ENCODE assay signal across 11 mouse cellular contexts in the genomic region with DNA sequence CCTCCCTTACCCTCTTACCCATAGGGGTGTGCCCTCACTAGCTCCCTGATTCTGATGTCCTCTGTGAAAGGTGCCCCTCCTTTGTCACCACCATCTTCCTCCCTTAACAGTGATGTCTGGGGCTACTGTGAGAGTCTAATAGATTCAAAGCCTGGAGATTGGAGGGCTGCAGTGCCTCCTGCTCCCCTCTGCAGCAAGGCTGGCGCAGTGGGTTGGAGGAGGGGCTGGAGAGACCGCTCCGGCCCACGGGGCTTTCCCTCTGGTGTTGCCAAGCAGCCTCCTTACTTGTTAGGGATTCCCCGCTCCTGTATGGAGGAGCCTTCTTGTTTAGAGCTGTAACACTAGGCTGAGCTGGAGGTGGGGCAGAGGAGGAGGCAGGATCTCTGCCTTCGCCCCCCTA. TPM values are rescaled to one million over a fixed set of nuclear protein-coding genes. Genes with fewer than 3 reads are reported as not detected.
A peak's percentile ranks its signal among the peaks of the same experiment; 100 is the strongest.
DNase-seq lines count a peak whose midpoint lies in the region; ATAC-seq and TF ChIP-seq lines count a peak whose summit lies in the region.
"Had no signal": no experiment of that assay in that cellular context is flagged by ENCODE, and none has a peak within 500 bp of the region (broad histone marks: within the 10 kb centered on the region; RNA-seq: fewer than 3 reads in every experiment).

No protein-coding gene starts in this region.

- no peaks in the 10 kb centered on the region for H3K9me3 ChIP-seq in hindbrain, postnatal 0 days (ENCODE audit: low read length)
- H3K9me3 ChIP-seq in liver, embryonic 12.5 days (replicated peaks) = no peaks in the 10 kb centered on the region
- H3K9me3 ChIP-seq: lung, embryonic 15.5 days had no signal

- H3K27me3 ChIP-seq in hindbrain, postnatal 0 days (ENCODE audit: insufficient read depth, low read length) = no peaks in the 10 kb centered on the region
- no peaks in the 10 kb centered on the region for H3K27me3 ChIP-seq in thymus, adult 2 months (ENCODE audit: control insufficient read depth, insufficient read depth, low read length)
- no peaks in the 10 kb centered on the region for H3K27me3 ChIP-seq in kidney, adult 2 months (replicated peaks; ENCODE audit: control insufficient read depth, insufficient read depth, low read length)
- peaks cover 17% of the 10 kb centered on the region; the same call in 1 of the 2 replicates for H3K27me3 ChIP-seq in liver, embryonic 12.5 days (replicated peaks)
- H3K27me3 ChIP-seq: lung, embryonic 15.5 days had no signal

- ATAC-seq in hindbrain, postnatal 0 days = peak; percentile 83
- ATAC-seq in liver, embryonic 12.5 days = no peak

- no peak overlapping the region for H3K27ac ChIP-seq in layer of hippocampus, adult 2 months
- peak overlapping the region; percentile 89 for H3K27ac ChIP-seq in hindbrain, postnatal 0 days
- no peak overlapping the region for H3K27ac ChIP-seq in thymus, adult 2 months (ENCODE audit: control insufficient read depth, insufficient read depth, low read length)
- H3K27ac ChIP-seq in kidney, adult 2 months (ENCODE audit: insufficient read depth, low read depth, low read length) = no peak overlapping the region
- no peak overlapping the region for H3K27ac ChIP-seq in liver, embryonic 12.5 days
- H3K27ac ChIP-seq: lung, embryonic 15.5 days had no signal

- peaks cover 43% of the 10 kb centered on the region for H3K4me1 ChIP-seq in hindbrain, postnatal 0 days (ENCODE audit: insufficient read depth, low read length)
- H3K4me1 ChIP-seq in thymus, adult 2 months (replicated peaks; ENCODE audit: control insufficient read depth, insufficient read depth, low read length) = no peaks in the 10 kb centered on the region
- no peaks in the 10 kb centered on the region for H3K4me1 ChIP-seq in kidney, adult 2 months (ENCODE audit: control insufficient read depth, insufficient read depth, low read length)
- H3K4me1 ChIP-seq in liver, embryonic 12.5 days = no peaks in the 10 kb centered on the region
- H3K4me1 ChIP-seq: lung, embryonic 15.5 days had no signal

- peak overlapping the region; percentile 25; the same call in 1 of the 2 replicates for H3K4me2 ChIP-seq in hindbrain, postnatal 0 days (ENCODE audit: low read depth, low read length)
- no peak overlapping the region for H3K4me2 ChIP-seq in liver, embryonic 12.5 days
- H3K4me2 ChIP-seq: lung, embryonic 15.5 days had no signal

- WGBS in hindbrain, postnatal 0 days = 11% methylated on average over 6 of the region's 6 CpGs
- 74% methylated on average over 6 of the region's 6 CpGs for WGBS in thymus, adult 2 months
- 53% methylated on average over 6 of the region's 6 CpGs for WGBS in kidney, adult 2 months
- 34% methylated on average over 6 of the region's 6 CpGs for WGBS in liver, embryonic 12.5 days (ENCODE audit: insufficient replicate concordance)

- TF ChIP-seq CTCF in layer of hippocampus, adult 2 months (conservative IDR thresholded peaks at IDR 0.05) = peak; percentile 54
- TF ChIP-seq CTCF in hindbrain, postnatal 0 days (IDR thresholded peaks at IDR 0.05; ENCODE audit: low read depth) = peak; percentile 70
- no peak for TF ChIP-seq CTCF in thymus, adult 2 months (IDR thresholded peaks at IDR 0.05; ENCODE audit: borderline replicate concordance, control insufficient read depth, extremely low read depth, insufficient read depth, low read length, poor library complexity)
- TF ChIP-seq CTCF in kidney, adult 2 months (conservative IDR thresholded peaks at IDR 0.05; ENCODE audit: insufficient read depth, insufficient read length, low read depth, low read length) = no peak

- no peak for DNase-seq in layer of hippocampus, adult 2 months (ENCODE audit: low spot score in 2 of 2)
- no peak for DNase-seq in layer of hippocampus, adult 9-10 months (ENCODE audit: low spot score)
- peak; percentile 56 to 64 for DNase-seq in cerebellum, postnatal 25 days
- peak; percentile 83 for DNase-seq in hindbrain, postnatal 0 days (ENCODE audit: low spot score)
- peak; percentile 72 for DNase-seq in retina, postnatal 1 day
- DNase-seq in thymus, adult 2 months = no peak
- no peak for DNase-seq in kidney, adult 2 months
- DNase-seq: thymus, postnatal 14 days had no signal

- H3K36me3 ChIP-seq in hindbrain, postnatal 0 days (ENCODE audit: insufficient read depth, low read length) = 0 out of 2 replicates have a peak, but pooled peaks cover 5% of the 10 kb centered on the region
- no peaks in the 10 kb centered on the region for H3K36me3 ChIP-seq in thymus, adult 2 months (ENCODE audit: control insufficient read depth, insufficient read depth, low read length)
- no peaks in the 10 kb centered on the region for H3K36me3 ChIP-seq in kidney, adult 2 months (ENCODE audit: control insufficient read depth, insufficient read depth, low read length)
- no peaks in the 10 kb centered on the region for H3K36me3 ChIP-seq in liver, embryonic 12.5 days
- H3K36me3 ChIP-seq: lung, embryonic 15.5 days had no signal

- H3K9ac ChIP-seq in hindbrain, postnatal 0 days (replicated peaks; ENCODE audit: low read length) = peak overlapping the region; percentile 37; the same call in 1 of the 2 replicates
- H3K9ac ChIP-seq in liver, embryonic 12.5 days = no peak overlapping the region
- H3K9ac ChIP-seq: lung, embryonic 15.5 days had no signal

- H3K4me3 ChIP-seq in layer of hippocampus, adult 2 months = no peak overlapping the region
- no peak overlapping the region for H3K4me3 ChIP-seq in hindbrain, postnatal 0 days (ENCODE audit: low read length)
- no peak overlapping the region for H3K4me3 ChIP-seq in thymus, adult 2 months (ENCODE audit: control insufficient read depth, insufficient read depth, low read length)
- H3K4me3 ChIP-seq in kidney, adult 2 months (ENCODE audit: insufficient read depth, low read depth, low read length) = no peak overlapping the region
- no peak overlapping the region for H3K4me3 ChIP-seq in liver, embryonic 12.5 days
- H3K4me3 ChIP-seq: erythroblast, embryonic 14.5 days; lung, embryonic 15.5 days had no signal

- no peak for TF ChIP-seq POLR2A in thymus, adult 2 months (IDR thresholded peaks at IDR 0.05; ENCODE audit: control insufficient read depth, extremely low read depth, insufficient read depth, low read length, poor library complexity)
- TF ChIP-seq POLR2A in kidney, adult 2 months (IDR thresholded peaks at IDR 0.05; ENCODE audit: low read depth, low read length) = no peak

RNA-seq across cellular contexts. Expression of gene Igsf9b, which starts 9.6 kb away (rescaled TPM):
- total RNA-seq in layer of hippocampus, adult 2 months (2021) = 10 to 100 TPM; 21.7 to 23.3 TPM
- total RNA-seq in hindbrain, postnatal 0 days (2014; rRNA removed) = 86.5 and 89.9 TPM in 2 replicates
- 20.4 and 21.4 TPM in 2 replicates for polyA plus RNA-seq in hindbrain, postnatal 0 days (2015; fragmentation: Nextera tagmentation; extraction: Ambion mirVana)
- polyA plus RNA-seq in thymus, adult 2 months (2012; rRNA removed) = 0.87 and 1.0 TPM in 2 replicates
- polyA plus RNA-seq in kidney, adult 2 months (2012; rRNA removed) = 0.52 and 0.68 TPM in 2 replicates
- 0.15 and 0.20 TPM in 2 replicates for polyA plus RNA-seq in liver, embryonic 12.5 days (2016; fragmentation: Nextera tagmentation; extraction: Ambion mirVana)
- polyA plus RNA-seq: erythroblast, embryonic 14.5 days had no signal

Comparison
In these comparisons a context has a peak if more than half of its experiments do, and no peak if none do; other contexts are left out.
1. DNase-seq: peak in cerebellum, postnatal 25 days (2 of 2), hindbrain, postnatal 0 days (single experiment) and retina, postnatal 1 day (single experiment); none in layer of hippocampus, adult 2 months (0 of 2), layer of hippocampus, adult 9-10 months (single experiment), thymus, adult 2 months (single experiment) and kidney, adult 2 months (single experiment).
2. CTCF ChIP-seq: peak in layer of hippocampus, adult 2 months (single experiment) and hindbrain, postnatal 0 days (single experiment); none in thymus, adult 2 months (single experiment) and kidney, adult 2 months (single experiment).
3. RNA of gene Igsf9b, which starts 9.6 kb away (polyA plus RNA-seq): 20.4 to 21.4 TPM in hindbrain, postnatal 0 days; 0.87 to 1.0 TPM in thymus, adult 2 months, 0.52 to 0.68 TPM in kidney, adult 2 months and 0.15 to 0.20 TPM in liver, embryonic 12.5 days; every median in the first group is over 10 times any median in the second.